Mouse (Mus musculus): ENCODE data around the gene Rab2b. TPM values are rescaled to one million over a fixed set of nuclear protein-coding genes. Genes with fewer than 3 reads are reported as not detected.

The Rab2b gene
- polyA plus RNA-seq (2015; fragmentation: Nextera tagmentation; extraction: Ambion mirVana), result 6.4 and 7.0 TPM in 2 replicates

DNA sequence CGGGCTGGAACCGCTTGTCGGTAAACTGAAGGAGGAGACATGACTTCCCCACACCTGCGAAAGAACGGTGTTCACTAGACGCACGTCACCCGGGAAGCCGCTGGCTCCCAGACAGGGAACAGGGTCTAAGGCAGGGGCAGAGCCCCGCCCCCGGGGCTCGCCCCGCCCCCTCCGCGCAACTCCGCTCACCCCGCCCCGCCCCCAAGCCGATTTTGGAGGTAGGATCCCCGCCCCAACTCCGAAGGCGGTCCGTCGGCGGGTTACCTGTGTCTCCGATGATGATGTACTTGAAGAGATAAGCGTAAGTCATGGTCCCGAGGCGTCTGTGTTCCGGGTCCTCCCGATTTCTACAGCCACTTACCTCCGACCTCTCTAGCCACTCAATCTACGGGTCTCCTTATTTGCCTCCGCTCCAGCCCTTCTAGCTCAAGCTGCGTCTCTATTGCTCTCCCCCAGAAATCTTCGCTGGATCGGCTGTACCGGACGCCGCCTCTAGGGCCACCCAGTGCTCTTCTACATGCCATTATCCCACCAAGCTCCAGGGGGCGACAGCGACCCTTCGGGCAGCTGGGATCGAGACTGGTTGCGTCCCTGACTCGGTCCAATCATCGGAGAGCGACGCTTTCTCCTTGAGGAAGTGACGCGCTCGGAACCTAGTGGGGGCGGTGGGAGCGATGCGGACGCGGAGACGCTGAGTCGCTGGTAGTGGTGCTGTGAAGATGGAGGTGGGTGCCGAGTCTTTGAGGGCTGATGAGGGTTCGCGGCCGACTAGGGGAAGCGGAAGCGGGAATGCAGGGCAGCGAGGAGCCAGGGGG is at the start of gene Rab2b, which contains the start of gene Tox4:
Rab2b (minus strand) TSS at position 614 of the 815 bp plus-strand sequence.
Tox4 (plus strand) TSS at position 215 of the 815 bp plus-strand sequence.

DNA sequence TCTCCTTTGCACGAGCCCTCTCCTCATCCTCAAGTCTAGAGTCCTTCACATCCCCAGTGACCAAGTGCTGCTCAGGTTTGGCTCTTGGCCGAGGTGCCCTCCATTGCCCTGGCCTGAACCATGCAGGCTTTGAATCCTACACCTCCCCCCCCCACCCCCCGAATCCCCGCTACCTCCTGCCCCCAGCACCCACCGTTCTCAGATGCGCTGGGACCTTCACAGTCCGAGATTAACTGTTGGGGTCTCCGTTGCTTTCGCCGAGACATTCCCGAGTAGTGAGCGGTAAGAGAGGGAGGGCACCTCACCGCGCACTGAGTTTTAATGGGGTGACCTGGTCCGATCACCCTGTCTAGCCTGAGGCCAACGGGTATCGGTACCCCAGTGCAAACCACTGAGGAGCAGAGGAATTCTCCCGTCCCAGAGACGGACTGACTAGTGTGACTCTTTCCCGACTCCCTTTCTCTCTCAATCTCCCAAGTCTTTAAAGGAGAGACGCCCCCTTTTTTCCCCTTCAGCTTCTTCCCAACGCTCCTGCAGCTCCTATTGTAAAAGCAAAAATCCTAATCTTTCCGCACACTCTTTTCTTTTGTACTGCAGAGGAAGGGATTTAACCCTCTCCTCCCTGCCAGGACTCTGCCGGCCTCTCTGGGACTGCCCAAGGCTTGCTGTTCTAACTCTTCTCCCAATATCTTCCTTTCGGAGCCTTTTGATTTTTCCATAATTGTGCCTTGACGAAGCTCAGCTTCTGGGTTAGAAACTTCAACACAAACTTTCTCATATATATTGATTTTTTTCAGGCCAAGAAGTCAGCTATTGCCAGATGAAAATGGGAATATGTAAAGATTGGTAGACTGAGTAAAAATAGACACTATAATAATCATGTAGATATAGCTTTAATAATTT is 48.8 kb upstream of the Rab2b start, which contains the start of gene Sall2:
Sall2 (minus strand) TSS at position 853 of the 903 bp plus-strand sequence.

DNA sequence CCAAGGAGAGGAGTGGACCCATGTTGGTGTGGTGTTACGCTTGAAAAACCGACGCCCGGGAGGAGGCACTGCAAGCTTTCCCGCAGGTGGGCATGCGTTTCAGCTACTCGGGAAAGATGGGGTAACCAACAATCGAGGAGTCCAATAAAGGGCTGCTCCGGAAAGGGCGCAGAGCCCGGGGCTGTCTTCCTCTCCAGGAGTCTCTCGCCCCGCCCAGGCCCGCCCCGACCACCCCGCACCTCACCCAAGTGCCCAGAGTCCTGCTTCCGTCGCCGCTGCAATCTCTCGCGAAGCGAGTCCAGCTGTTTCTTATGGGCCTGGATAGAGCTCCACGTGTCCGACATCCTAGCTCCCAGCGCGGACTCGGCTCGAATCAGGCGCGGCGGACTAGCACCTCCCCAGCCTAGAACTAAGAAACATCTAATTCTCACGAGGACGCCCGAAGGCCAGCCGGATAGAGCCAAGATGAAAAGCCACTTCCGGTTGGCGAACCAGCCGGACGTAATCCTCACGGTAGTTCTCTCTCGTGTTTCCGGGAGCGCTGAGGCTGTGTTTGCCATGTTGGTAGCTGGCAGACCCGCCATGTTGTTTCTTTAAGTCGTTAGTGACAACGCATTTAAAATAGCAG is 25.4 kb upstream of the Rab2b start, which contains the start of gene Mettl3:
Mettl3 (minus strand) TSS at position 485 of the 628 bp plus-strand sequence.

DNA sequence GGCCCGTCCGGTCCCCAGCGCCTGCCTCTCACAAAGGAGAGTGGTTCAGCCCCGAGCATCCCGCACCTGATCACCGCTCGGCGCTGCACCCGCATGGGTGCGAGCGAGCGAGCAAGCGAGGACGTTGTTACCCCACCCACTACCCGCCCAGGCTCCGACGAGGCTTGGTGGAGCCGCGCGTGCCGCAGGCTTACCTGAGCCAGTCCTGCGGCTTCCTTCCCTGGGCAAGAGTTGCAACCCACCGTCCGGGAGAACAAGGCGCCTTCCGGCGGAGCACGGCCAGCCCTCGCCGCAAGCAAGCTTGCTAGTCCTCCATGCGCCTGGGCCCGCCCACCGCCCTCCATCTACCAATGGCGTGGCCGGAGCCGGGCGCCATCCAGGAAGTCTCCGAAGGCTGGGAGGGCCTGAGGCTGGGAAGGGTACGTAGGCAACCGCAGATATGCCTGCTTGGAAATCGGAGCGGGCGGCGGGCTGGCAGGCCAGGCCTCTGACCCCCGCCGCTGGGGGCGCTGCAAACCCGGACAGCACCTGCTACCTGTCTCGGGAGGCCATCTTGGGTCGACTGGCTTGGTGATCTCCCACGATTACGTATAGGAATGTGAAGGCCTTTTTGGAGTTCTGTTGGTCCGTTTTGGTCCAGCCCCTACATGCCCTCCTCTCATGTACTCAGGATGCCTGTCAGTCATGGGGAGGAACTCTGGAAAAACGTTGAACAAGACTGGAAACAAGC is 21.7 kb downstream of the Rab2b start, which contains the start of gene Chd8:
Chd8 (minus strand) TSS at position 297 of the 730 bp plus-strand sequence.

Other genes with a start within 250 kb of the Rab2b start
- not detected in 2 replicates for gene Olfr221, start 237.1 kb downstream of the Rab2b start, polyA plus RNA-seq (2015; fragmentation: Nextera tagmentation; extraction: Ambion mirVana)
- 132 and 150 TPM in 2 replicates for gene Hnrnpc, start 175.5 kb downstream of the Rab2b start, polyA plus RNA-seq (2015; fragmentation: Nextera tagmentation; extraction: Ambion mirVana)
- gene Rpgrip1, start 168.8 kb downstream of the Rab2b start, polyA plus RNA-seq (2015; fragmentation: Nextera tagmentation; extraction: Ambion mirVana), result 18.3 and 19.3 TPM in 2 replicates
- 14.6 and 15.2 TPM in 2 replicates for gene Supt16, start 82.1 kb downstream of the Rab2b start, polyA plus RNA-seq (2015; fragmentation: Nextera tagmentation; extraction: Ambion mirVana)
- gene Chd8, start 21.8 kb downstream of the Rab2b start, polyA plus RNA-seq (2015; fragmentation: Nextera tagmentation; extraction: Ambion mirVana), result 10.4 and 11.7 TPM in 2 replicates
- gene Tox4, start 399 bp downstream of the Rab2b start, polyA plus RNA-seq (2015; fragmentation: Nextera tagmentation; extraction: Ambion mirVana), result 30.0 and 30.4 TPM in 2 replicates
- gene Mettl3, start 25.6 kb upstream of the Rab2b start, polyA plus RNA-seq (2015; fragmentation: Nextera tagmentation; extraction: Ambion mirVana), result 15.0 and 17.1 TPM in 2 replicates
- gene Sall2, start 49.2 kb upstream of the Rab2b start, polyA plus RNA-seq (2015; fragmentation: Nextera tagmentation; extraction: Ambion mirVana), result 2.2 and 2.5 TPM in 2 replicates
- not detected in 2 replicates for gene Olfr1513, start 76.9 kb upstream of the Rab2b start, polyA plus RNA-seq (2015; fragmentation: Nextera tagmentation; extraction: Ambion mirVana)
- not detected in 2 replicates for gene Olfr1512, start 99.6 kb upstream of the Rab2b start, polyA plus RNA-seq (2015; fragmentation: Nextera tagmentation; extraction: Ambion mirVana)
- gene Olfr1511, start 117.8 kb upstream of the Rab2b start, polyA plus RNA-seq (2015; fragmentation: Nextera tagmentation; extraction: Ambion mirVana), result not detected in 2 replicates
- not detected in 2 replicates for gene Olfr1510, start 134.8 kb upstream of the Rab2b start, polyA plus RNA-seq (2015; fragmentation: Nextera tagmentation; extraction: Ambion mirVana)
- gene Olfr1509, start 163.4 kb upstream of the Rab2b start, polyA plus RNA-seq (2015; fragmentation: Nextera tagmentation; extraction: Ambion mirVana), result not detected in 2 replicates
- not detected in 2 replicates for gene Olfr1508, start 187.9 kb upstream of the Rab2b start, polyA plus RNA-seq (2015; fragmentation: Nextera tagmentation; extraction: Ambion mirVana)
- gene Olfr1507, start 216.2 kb upstream of the Rab2b start, polyA plus RNA-seq (2015; fragmentation: Nextera tagmentation; extraction: Ambion mirVana), result 0.40 TPM in 1 of 2 replicates, not detected in the other